Mouse (Mus musculus) hindbrain, embryonic 13.5 days (tissue): ENCODE measurements around the gene Alyref. TPM values are rescaled to one million over a fixed set of nuclear protein-coding genes. Genes with fewer than 3 reads are reported as not detected.
"Not testable (repeated sequence)": the region's sequence is repeated elsewhere in the genome, so short reads cannot be mapped to it uniquely, and the experiment has no call there.

Experiments used
- ATAC-seq: fragments of 200-750 bp; cut with Nextera tagmentation; 2 replicates; pipeline ENCODE4 v1.8.0; 2017; ENCODE audit warnings: moderate TSS enrichment; ENCODE audit not compliant: low FRiP score
- H3K27ac ChIP-seq: fragments of 300-500 bp; sonication (generic); 2 replicates; pipeline ENCODE4 v1.5.1; 2015; ENCODE audit warnings: inconsistent platforms, mild to moderate bottlenecking, moderate library complexity
- H3K27me3 ChIP-seq: fragments of 300-500 bp; sonication (generic); 2 replicates; pipeline ENCODE4 v1.6.1; 2015; ENCODE audit warnings: mild to moderate bottlenecking, inconsistent platforms
- H3K36me3 ChIP-seq: fragments of 300-500 bp; sonication (generic); 2 replicates; pipeline ENCODE4 v1.6.1; 2015; ENCODE audit warnings: mild to moderate bottlenecking, inconsistent platforms
- H3K4me1 ChIP-seq: fragments of 300-500 bp; sonication (generic); replicated peaks from 2 replicates; pipeline ENCODE4 v1.6.1; 2015; ENCODE audit warnings: inconsistent platforms
- H3K4me2 ChIP-seq: fragments of 300-500 bp; sonication (generic); 2 replicates; pipeline ENCODE4 v1.6.1; 2015; ENCODE audit warnings: inconsistent platforms, mild to moderate bottlenecking, moderate library complexity
- H3K4me3 ChIP-seq: fragments of 300-500 bp; sonication (generic); 2 replicates; pipeline ENCODE4 v1.5.1; 2015; ENCODE audit warnings: mild to moderate bottlenecking, inconsistent platforms
- H3K9ac ChIP-seq: fragments of 300-500 bp; sonication (generic); 2 replicates; pipeline ENCODE4 v1.6.1; 2015; ENCODE audit warnings: mild to moderate bottlenecking, inconsistent platforms
- H3K9me3 ChIP-seq: fragments of 300-500 bp; sonication (generic); 2 replicates; pipeline ENCODE4 v1.6.1; 2016; ENCODE audit warnings: inconsistent platforms
- WGBS: fragments of 180-500 bp; shearing (Covaris S2); methylation state at CpG from one replicate; pipeline ENCODE4 v1.1.7; 2015; 5-methylcytosine and 5-hydroxymethylcytosine counted together
- polyA plus RNA-seq: library from polyadenylated mRNA; unstranded; fragments of >200 nt; fragmentation: Nextera tagmentation; extraction: Ambion mirVana; gene quantifications from 2 replicates; pipeline ENCODE4 v1.2.1, GENCODE M21; 2015

Alyref gene
- polyA plus RNA-seq, 1 experiment from 2014 or later: 290 TPM

- peaks cover 32% of the 10 kb centered on the region for H3K27me3 ChIP-seq
- H3K4me1 ChIP-seq: peaks cover 21% of the 10 kb centered on the region
- 43% methylated on average over 7 of the region's 8 CpGs for WGBS
- H3K4me2 ChIP-seq: no peak overlapping the region
- no peak; the same call in 1 of the 2 replicates for ATAC-seq
- H3K4me3 ChIP-seq: no peak overlapping the region
- peaks cover 78% of the 10 kb centered on the region for H3K36me3 ChIP-seq
- 0 out of 2 replicates have a peak overlapping the region, but pooled peaks have one; percentile 61 for H3K9ac ChIP-seq
- no peak overlapping the region for H3K27ac ChIP-seq
- no peaks in the 10 kb centered on the region for H3K9me3 ChIP-seq
These were observed 11.1 kb upstream of the Alyref start for GRCm38 (mm10) chr11:120609250-120609649.

GRCm38 (mm10) chr11:120608241-120609034 lies 10.3 kb upstream of the Alyref start, which contains the start of gene Npb:
Gene Npb (plus strand): TSS chr11:120608477.
- no peak for ATAC-seq
- H3K27ac ChIP-seq: no peak within 1 kb of the TSS
- H3K9ac ChIP-seq: peak within 1 kb of the TSS; percentile 61
- peak within 1 kb of the TSS; percentile 25 for H3K4me3 ChIP-seq
- WGBS: 6% methylated on average over 45 of the region's 45 CpGs
- peaks cover 21% of the 10 kb centered on the region for H3K4me1 ChIP-seq
- no peaks in the 10 kb centered on the region for H3K9me3 ChIP-seq
- peak within 1 kb of the TSS; percentile 48 for H3K4me2 ChIP-seq
- peaks cover 78% of the 10 kb centered on the region for H3K36me3 ChIP-seq
- peaks cover 32% of the 10 kb centered on the region for H3K27me3 ChIP-seq

- no peak overlapping the region for H3K4me3 ChIP-seq
- H3K9me3 ChIP-seq: no peaks in the 10 kb centered on the region
- H3K27me3 ChIP-seq: peaks cover 32% of the 10 kb centered on the region
- 79% methylated on average over 4 of the region's 4 CpGs for WGBS
- no peak for ATAC-seq
- peaks cover 78% of the 10 kb centered on the region for H3K36me3 ChIP-seq
- H3K27ac ChIP-seq: no peak overlapping the region
- peaks cover 18% of the 10 kb centered on the region for H3K4me1 ChIP-seq
- H3K4me2 ChIP-seq: no peak overlapping the region
- no peak overlapping the region for H3K9ac ChIP-seq
These were observed 8.6 kb upstream of the Alyref start for GRCm38 (mm10) chr11:120606764-120607163.

- Histone ChIP-seq H3K4me1 (peaks cover 18% of the 10 kb centered on the region), H3K4me2 (no peak overlapping the region), H3K27ac (no peak overlapping the region), H3K9me3 (no peaks in the 10 kb centered on the region), H3K9ac (no peak overlapping the region), H3K27me3 (peaks cover 32% of the 10 kb centered on the region), H3K36me3 (peaks cover 77% of the 10 kb centered on the region), H3K4me3 (no peak overlapping the region)
- 92% methylated on average over 7 of the region's 7 CpGs for WGBS
- ATAC-seq: no peak
These were observed 7.5 kb upstream of the Alyref start for GRCm38 (mm10) chr11:120605667-120606066.

- no peak overlapping the region for H3K9ac ChIP-seq
- H3K4me3 ChIP-seq: no peak overlapping the region
- H3K27me3 ChIP-seq: peaks cover 18% of the 10 kb centered on the region
- ATAC-seq: no peak
- peaks cover 23% of the 10 kb centered on the region for H3K4me1 ChIP-seq
- 89% methylated on average over 2 of the region's 2 CpGs for WGBS
- no peak overlapping the region for H3K27ac ChIP-seq
- no peaks in the 10 kb centered on the region for H3K9me3 ChIP-seq
- peaks cover 67% of the 10 kb centered on the region for H3K36me3 ChIP-seq
- no peak overlapping the region for H3K4me2 ChIP-seq
These were observed 5.4 kb upstream of the Alyref start for GRCm38 (mm10) chr11:120603545-120603944.

GRCm38 (mm10) chr11:120600716-120601115 lies 2.6 kb upstream of the Alyref start:
- Histone ChIP-seq H3K9ac (no peak overlapping the region), H3K4me1 (peaks cover 28% of the 10 kb centered on the region), H3K4me2 (no peak overlapping the region), H3K27me3 (no peaks in the 10 kb centered on the region), H3K36me3 (peaks cover 65% of the 10 kb centered on the region), H3K27ac (no peak overlapping the region), H3K4me3 (no peak overlapping the region), H3K9me3 (no peaks in the 10 kb centered on the region)
- WGBS: 93% methylated on average over 3 of the region's 3 CpGs
- no peak for ATAC-seq

DNA sequence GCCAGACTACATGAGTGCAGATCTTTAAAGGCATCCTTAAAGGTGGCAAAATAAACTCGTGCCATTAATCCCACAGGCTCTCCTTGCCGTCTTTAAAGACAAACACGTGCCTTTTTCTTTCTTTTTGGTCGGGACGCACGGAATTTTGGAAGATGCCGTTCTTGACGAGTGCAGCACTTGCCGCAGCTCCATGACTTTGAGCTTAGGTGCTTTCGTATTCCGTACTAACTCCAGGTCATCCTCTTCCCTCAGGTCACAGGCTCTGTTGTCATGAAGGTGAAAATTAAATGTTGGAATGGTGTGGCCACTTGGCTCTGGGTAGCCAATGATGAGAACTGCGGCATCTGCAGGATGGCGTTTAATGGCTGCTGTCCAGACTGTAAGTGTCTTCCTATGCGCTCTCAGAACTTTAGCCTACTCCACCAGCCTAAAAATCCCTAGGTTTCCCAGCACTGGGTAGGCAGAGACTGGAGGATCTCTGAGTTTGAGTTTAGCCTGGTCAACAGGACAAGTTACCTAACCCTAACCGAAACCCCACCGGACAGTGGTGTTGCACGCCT lies 905 bp upstream of the Alyref start:
- 0 out of 2 replicates have a peak, but pooled peaks have one; percentile 7 for ATAC-seq
- WGBS: 49% methylated on average over 17 of the region's 17 CpGs
- Histone ChIP-seq H3K4me3 (peak overlapping the region; percentile 100), H3K4me2 (peak overlapping the region; percentile 79), H3K9ac (peak overlapping the region; percentile 79), H3K9me3 (no peaks in the 10 kb centered on the region), H3K4me1 (peaks cover 28% of the 10 kb centered on the region), H3K27me3 (no peaks in the 10 kb centered on the region), H3K27ac (peak overlapping the region; percentile 92; the same call in 1 of the 2 replicates), H3K36me3 (peaks cover 63% of the 10 kb centered on the region)

GRCm38 (mm10) chr11:120597240-120598235 lies 627 bp downstream of the Alyref start:
- H3K4me2 ChIP-seq: peak overlapping the region; percentile 96
- peaks cover 63% of the 10 kb centered on the region for H3K36me3 ChIP-seq
- peak overlapping the region; percentile 92 for H3K27ac ChIP-seq
- ATAC-seq: peak; percentile 67
- peak overlapping the region; percentile 100 for H3K4me3 ChIP-seq
- H3K9me3 ChIP-seq: no peaks in the 10 kb centered on the region
- 6% methylated on average over 81 of the region's 99 CpGs for WGBS
- peak overlapping the region; percentile 99 for H3K9ac ChIP-seq
- peaks cover 28% of the 10 kb centered on the region for H3K4me1 ChIP-seq
- no peaks in the 10 kb centered on the region for H3K27me3 ChIP-seq

DNA sequence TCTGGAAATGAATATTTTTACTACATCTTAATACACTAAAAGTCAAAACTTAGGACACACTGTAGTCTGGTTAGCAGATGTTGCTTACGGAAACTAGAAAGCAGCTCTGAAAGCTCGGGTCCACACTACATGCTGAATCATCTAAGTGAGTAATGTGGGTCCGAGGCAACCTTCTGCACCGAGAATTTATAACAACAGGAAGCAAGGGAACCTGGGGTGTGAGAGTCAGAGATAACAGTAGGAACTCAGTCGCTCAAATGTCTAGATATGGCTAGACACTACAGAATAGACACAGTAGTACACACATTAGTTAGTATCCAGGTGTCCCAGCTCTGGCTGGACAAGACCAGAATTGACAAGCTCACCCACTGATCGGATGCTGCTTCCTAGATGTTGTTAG lies 9.6 kb downstream of the Alyref start:
- Histone ChIP-seq H3K4me3 (no peak overlapping the region), H3K36me3 (peaks cover 88% of the 10 kb centered on the region), H3K4me2 (no peak overlapping the region), H3K4me1 (no peaks in the 10 kb centered on the region), H3K27ac (no peak overlapping the region), H3K27me3 (no peaks in the 10 kb centered on the region), H3K9ac (no peak overlapping the region), H3K9me3 (peaks cover 4% of the 10 kb centered on the region; the same call in 1 of the 2 replicates)
- WGBS: 93% methylated on average over 6 of the region's 6 CpGs
- ATAC-seq: no peak

GRCm38 (mm10) chr11:120583937-120584336 lies 14.2 kb downstream of the Alyref start:
- peaks cover 27% of the 10 kb centered on the region for H3K4me1 ChIP-seq
- no peaks in the 10 kb centered on the region for H3K27me3 ChIP-seq
- 88% methylated on average over 1 of the region's 1 CpGs for WGBS
- H3K27ac ChIP-seq: no peak overlapping the region
- H3K4me2 ChIP-seq: no peak overlapping the region
- no peak for ATAC-seq
- H3K9me3 ChIP-seq: peaks cover 4% of the 10 kb centered on the region; the same call in 1 of the 2 replicates
- H3K4me3 ChIP-seq: no peak overlapping the region
- H3K36me3 ChIP-seq: peaks cover 53% of the 10 kb centered on the region
- H3K9ac ChIP-seq: no peak overlapping the region

DNA sequence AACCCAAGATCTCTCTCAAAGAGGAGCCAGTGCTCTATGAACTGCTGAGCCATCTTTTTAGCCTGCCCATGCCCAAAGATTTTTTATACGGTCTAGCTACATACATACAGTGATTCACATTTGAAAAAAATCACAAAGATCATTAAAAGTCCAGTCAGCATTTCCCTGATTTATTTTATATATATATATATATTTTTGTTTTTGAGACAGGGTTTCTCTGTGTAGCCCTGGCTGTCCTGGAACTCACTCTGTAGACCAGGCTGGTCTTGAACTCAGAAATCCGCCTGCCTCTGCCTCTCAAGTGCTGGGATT lies 15.2 kb downstream of the Alyref start:
- ATAC-seq, H3K4me2 ChIP-seq, H3K9ac ChIP-seq, H3K27me3 ChIP-seq, H3K9me3 ChIP-seq, H3K4me3 ChIP-seq: not testable (repeated sequence)
- peak overlapping the region; percentile 98; the same call in 1 of the 2 replicates for H3K27ac ChIP-seq
- WGBS: 86% methylated on average over 2 of the region's 2 CpGs
- peaks cover 31% of the 10 kb centered on the region for H3K4me1 ChIP-seq
- peaks cover 55% of the 10 kb centered on the region for H3K36me3 ChIP-seq
